Mouse (Mus musculus) layer of hippocampus, postnatal 14 days (tissue): ENCODE results near the gene Ccdc85c. TPM values are rescaled to one million over a fixed set of nuclear protein-coding genes. Genes with fewer than 3 reads are reported as not detected.
A peak's percentile ranks its signal among the peaks of the same experiment; 100 is the strongest.

ENCODE experiments used
- DNase-seq, 2 experiments: peaks; one replicate each; pipeline ENCODE4 v3.0.0; 2021 to 2022; ENCODE audit warnings: low spot score in 2 of 2, mixed read lengths in 1 of 2
- total RNA-seq, 2 experiments: library from RNA; stranded (reverse); gene quantifications; 2 replicates each; pipeline ENCODE4 v1.2.3; 2021

Ccdc85c gene
- total RNA-seq, 2 experiments from 2014 or later: 55.9 to 57.4 TPM

- DNase-seq: no peak
Measured at GRCm38 (mm10) chr12:108242243-108242745, 32.9 kb downstream of the Ccdc85c start.

DNA sequence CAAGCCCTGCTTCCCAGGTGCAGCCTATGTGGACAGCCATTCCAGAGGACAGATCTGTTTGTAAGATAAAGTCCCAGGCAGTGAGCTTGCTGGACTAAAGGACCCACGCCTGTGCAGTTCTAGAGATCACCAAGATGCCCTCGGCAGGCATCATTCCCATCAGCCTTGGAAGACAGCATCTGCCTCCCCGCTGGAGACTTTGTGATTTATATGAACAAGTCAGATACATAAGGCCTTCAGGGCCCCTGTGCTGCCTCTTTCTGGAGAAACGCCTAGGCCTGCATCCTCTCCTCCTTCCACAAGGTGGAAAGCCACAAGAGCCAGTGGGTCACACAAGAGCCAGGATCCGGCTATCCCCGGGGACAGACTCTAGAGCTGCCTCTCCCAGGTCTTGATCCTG is 33.6 kb downstream of the Ccdc85c start:
- DNase-seq: no peak

DNA sequence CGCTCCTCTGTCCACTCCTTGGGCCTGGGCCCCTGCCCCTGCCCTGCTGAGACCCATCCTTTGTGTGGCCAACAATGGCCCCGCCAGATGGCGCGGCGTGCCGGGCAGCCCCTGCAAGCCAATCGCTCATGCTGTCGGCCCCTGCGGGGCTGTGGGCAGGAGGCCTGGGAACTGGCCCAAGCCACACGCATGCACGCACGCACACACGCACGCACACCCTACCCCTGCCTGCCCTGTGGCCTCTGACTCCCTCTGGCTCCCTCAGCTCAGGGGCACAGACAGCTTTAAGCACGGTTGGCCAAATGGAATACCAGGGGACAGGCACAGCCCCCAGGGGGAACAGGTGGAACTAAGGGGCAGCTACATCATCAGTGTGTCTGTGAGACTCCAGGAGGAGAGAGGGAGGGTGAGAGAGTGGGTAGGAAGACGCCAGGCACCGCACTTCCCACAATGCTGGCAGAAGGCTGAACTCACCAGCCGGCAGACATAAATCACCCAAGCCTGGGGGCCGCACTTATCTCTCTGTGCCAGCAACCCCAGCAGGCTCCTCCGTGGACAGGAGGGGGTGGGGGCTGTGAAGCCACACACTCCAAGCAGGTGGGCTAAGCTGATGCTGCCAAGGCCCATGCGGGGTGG is 34.2 kb downstream of the Ccdc85c start:
- DNase-seq: no peak

- DNase-seq: no peak
Measured at GRCm38 (mm10) chr12:108240401-108240890, 34.8 kb downstream of the Ccdc85c start.

- DNase-seq: peak; percentile 64 to 89
Measured at GRCm38 (mm10) chr12:108239441-108239840, 35.8 kb downstream of the Ccdc85c start.

GRCm38 (mm10) chr12:108238395-108239035 is 36.7 kb downstream of the Ccdc85c start:
- DNase-seq: no peak

GRCm38 (mm10) chr12:108237300-108238006 is 37.8 kb downstream of the Ccdc85c start:
- no peak for DNase-seq

DNA sequence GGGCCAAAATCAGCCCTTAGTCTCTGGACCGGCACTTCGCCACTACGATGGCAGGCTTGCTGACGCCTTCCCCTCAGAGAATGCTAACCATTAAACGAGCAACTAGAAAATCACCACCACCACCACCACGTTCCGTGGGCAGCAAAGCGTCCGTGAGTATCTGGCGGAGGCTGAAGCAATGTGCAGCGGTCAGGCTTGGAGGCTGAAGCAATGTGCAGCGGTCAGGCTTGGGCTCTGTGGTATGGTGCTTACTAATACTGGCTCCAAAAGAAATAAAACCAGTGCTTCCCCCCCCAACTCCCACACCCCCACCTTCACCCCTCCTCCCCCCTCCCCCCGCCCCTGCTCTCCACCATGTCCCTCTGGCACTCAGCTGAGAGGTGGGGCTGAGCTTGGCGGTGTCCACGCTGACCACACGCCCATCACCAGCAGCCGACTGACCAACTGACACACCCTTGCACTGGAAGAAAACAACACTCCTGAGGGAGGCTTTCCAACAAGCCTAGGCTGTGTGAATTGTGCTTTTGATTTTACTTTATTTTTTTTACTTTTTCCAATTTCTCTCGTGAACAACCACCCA is 39.2 kb downstream of the Ccdc85c start:
- DNase-seq: no peak

DNA sequence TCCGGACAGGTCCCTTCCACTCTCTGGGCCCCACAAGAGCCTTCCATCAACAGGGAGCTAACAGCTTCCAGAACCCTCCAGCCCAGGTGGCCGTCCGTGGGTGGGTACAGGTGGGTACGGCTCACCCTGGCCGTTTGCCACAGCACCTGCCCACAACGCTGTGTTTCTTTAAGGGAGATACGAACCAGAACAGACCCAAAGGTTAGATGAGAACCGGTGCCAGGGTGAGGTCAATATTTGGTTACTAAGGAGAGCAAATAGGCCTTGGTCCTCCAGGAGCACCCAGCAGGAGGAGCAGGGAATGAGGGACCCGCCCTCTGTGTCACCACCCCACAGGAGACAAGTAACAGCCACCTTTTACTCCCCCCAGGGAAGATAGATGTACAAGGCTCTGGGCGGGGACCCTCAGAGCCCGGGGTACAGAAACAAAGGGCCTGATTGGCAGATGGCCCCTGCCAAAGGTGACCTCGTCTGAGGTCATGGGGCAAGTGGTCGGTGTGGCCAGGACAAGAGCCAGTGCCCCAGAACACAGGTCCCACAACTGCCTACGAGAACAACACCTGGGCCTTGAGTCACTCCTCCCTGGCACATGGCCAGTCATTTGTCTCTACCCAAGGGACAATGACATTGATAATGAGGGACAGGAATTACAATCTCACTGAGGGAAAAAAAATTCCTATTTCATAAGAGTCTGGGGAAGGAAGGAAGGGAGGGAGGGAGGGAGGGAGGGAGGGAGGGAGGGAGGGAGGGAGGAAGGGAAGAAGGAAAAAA is 40.2 kb downstream of the Ccdc85c start:
- no peak for DNase-seq

GRCm38 (mm10) chr12:108233736-108234135 is 41.5 kb downstream of the Ccdc85c start:
- DNase-seq: no peak

- no peak for DNase-seq
Measured at GRCm38 (mm10) chr12:108231901-108232300, 43.3 kb downstream of the Ccdc85c start.

DNA sequence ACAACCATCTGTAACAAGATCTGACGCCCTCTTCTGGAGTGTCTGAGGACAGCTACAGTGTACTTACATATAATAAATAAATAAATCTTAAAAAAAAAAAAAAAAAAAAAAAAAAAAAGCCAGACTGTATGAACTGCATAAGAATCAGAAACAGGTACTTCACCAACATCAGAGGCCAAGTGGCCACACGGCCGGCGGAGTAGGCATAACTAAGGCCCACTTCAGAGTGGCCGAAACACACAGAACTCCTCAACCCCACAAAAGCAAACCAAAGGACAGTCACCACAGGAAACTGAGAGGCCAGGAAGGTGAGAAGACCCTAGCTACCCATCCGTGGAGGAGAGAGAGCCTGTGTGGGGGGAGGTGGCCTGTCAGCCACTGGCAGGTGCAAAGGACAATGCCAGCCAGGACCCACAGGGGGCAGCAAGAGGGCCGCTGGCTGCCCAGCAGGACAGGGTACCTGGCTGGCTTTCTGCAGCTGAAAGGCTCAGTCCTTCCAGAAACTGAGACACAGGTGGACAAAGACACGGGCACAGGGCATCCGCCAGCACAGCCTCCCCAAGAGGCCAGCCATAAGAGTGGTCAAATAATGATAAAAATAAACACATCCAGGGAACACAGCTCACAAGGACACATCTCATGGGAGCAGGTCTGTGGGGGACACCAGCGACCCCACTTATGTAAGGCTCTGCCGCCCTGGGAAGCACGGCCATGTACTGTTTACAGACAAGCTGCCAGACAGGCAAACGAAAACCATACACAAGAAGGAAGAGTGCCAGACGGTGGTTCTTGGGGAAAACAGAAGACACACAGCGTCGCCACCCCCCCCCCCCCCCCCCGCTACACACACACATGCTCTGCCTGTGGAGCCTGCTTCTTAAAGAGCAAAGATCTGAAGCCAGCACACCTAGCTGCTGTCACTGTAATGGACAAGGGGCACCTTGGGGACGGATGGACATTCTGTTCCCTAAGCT is 44.1 kb downstream of the Ccdc85c start:
- DNase-seq: no peak

DNA sequence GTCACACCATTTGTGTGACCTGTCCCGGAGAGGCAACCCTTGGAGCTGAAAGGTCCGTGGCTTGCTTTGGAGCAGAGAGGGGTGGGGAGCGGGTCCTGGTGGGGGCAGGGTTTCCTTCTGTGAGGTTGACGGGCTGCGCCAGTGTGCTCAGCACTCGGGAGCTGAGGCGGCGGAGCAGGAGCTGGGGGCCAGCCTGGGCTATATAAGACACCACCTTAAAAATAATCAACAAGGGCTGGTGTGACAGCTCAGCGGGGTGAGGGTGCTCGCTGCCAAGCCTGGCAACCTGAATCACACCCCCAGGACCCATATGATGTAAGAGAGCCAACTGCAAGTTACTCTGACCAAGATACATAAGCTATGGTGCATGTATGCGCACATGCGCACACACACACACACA is 45.1 kb downstream of the Ccdc85c start:
- no peak for DNase-seq

- no peak for DNase-seq
Measured at GRCm38 (mm10) chr12:108227527-108227926, 47.7 kb downstream of the Ccdc85c start.

DNA sequence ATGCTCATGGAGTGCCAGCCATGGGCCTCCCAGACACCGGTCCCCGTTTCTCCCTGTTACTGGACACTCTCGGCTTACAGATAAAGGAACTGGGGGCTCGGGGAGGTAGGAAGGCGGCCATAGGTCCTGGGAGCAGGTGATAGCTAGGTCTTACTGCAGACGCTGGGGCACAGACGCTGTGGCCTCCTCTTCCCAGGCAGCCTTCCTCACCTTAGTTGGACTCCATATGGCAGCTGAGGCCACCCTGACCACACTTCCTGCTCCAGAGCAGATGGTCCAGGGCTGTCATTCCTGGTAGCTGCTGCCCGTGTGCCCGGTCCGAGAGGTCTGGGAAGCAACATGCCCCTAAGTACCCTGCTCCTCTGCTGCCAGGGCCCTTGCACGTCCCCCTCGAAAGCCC is 48.3 kb downstream of the Ccdc85c start:
- DNase-seq: no peak

- no peak for DNase-seq
Measured at GRCm38 (mm10) chr12:108226216-108226615, 49.0 kb downstream of the Ccdc85c start.

GRCm38 (mm10) chr12:108225781-108226180 is 49.4 kb downstream of the Ccdc85c start:
- DNase-seq: no peak

GRCm38 (mm10) chr12:108223357-108223756 is 51.9 kb downstream of the Ccdc85c start:
- DNase-seq: no peak

DNA sequence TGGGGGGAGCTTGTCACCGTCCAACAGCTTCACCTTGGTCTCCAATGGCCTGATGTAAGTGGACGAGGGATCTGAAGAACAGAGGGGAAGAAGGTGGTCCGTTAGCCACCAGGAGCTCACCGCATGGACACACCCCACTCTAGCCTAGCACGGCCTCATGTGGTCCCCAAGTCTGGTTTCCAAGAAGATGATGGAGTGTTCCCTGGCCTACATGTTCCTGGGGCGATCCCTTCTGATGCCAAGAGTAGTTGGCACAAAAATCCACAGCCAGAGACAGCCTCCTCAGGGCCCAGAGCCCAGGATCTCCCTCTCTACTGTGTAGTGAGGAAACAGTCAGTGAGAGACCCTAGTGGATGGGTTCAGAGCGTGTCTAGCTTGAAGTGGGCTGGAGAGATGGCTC is 53.5 kb downstream of the Ccdc85c start:
- DNase-seq: no peak

- no peak for DNase-seq
Measured at GRCm38 (mm10) chr12:108221206-108221605, 54.0 kb downstream of the Ccdc85c start.
